Mouse (Mus musculus): ENCODE measurements around the gene Cacnb1. TPM values are rescaled to one million over a fixed set of nuclear protein-coding genes. Genes with fewer than 3 reads are reported as not detected.

Gene Cacnb1
- total and polyA plus RNA-seq, 2 experiments from 2014 or later: 51.0 to 83.4 TPM

GRCm38 (mm10) chr11:98059662-98060061 is 36.8 kb upstream of the Cacnb1 start:
- WGBS: 35% methylated on average over 7 of the region's 7 CpGs
- ATAC-seq (peak; percentile 22; the same call in 1 of the 2 replicates), DNase-seq (ENCODE audit: low spot score) (no peak)
- no peak for TF ChIP-seq CTCF (IDR thresholded peaks at IDR 0.05; ENCODE audit: low read depth)
- H3K4me2 ChIP-seq (ENCODE audit: low read depth, low read length): no peak overlapping the region
- peaks cover 8% of the 10 kb centered on the region for H3K4me1 ChIP-seq (ENCODE audit: insufficient read depth, low read length)
- no peak overlapping the region for H3K9ac ChIP-seq (replicated peaks; ENCODE audit: low read length)
- H3K4me3 ChIP-seq (ENCODE audit: low read length): no peak overlapping the region
- no peaks in the 10 kb centered on the region for H3K9me3 ChIP-seq (ENCODE audit: low read length)
- no peak overlapping the region for H3K27ac ChIP-seq
- no peaks in the 10 kb centered on the region for H3K36me3 ChIP-seq (ENCODE audit: insufficient read depth, low read length)
- no peaks in the 10 kb centered on the region for H3K27me3 ChIP-seq (ENCODE audit: insufficient read depth, low read length)

- H3K4me2 ChIP-seq (ENCODE audit: low read depth, low read length): no peak overlapping the region
- WGBS: 89% methylated on average over 5 of the region's 5 CpGs
- H3K27ac ChIP-seq: no peak overlapping the region
- no peak for TF ChIP-seq CTCF (IDR thresholded peaks at IDR 0.05; ENCODE audit: low read depth)
- H3K9me3 ChIP-seq (ENCODE audit: low read length): no peaks in the 10 kb centered on the region
- peak; percentile 53; the same call in 1 of the 2 replicates for ATAC-seq
- H3K4me1 ChIP-seq (ENCODE audit: insufficient read depth, low read length): peaks cover 8% of the 10 kb centered on the region
- DNase-seq (ENCODE audit: low spot score): no peak
- 0 out of 2 replicates have a peak, but pooled peaks cover under 1% of the 10 kb centered on the region for H3K27me3 ChIP-seq (ENCODE audit: insufficient read depth, low read length)
- H3K4me3 ChIP-seq (ENCODE audit: low read length): no peak overlapping the region
- H3K36me3 ChIP-seq (ENCODE audit: insufficient read depth, low read length): no peaks in the 10 kb centered on the region
- no peak overlapping the region for H3K9ac ChIP-seq (replicated peaks; ENCODE audit: low read length)
These were observed 35.2 kb upstream of the Cacnb1 start for GRCm38 (mm10) chr11:98057998-98058397.

GRCm38 (mm10) chr11:98057466-98057865 is 34.6 kb upstream of the Cacnb1 start:
- Histone ChIP-seq H3K4me2 (ENCODE audit: low read depth, low read length) (no peak overlapping the region), H3K4me1 (ENCODE audit: insufficient read depth, low read length) (peaks cover 8% of the 10 kb centered on the region), H3K36me3 (ENCODE audit: insufficient read depth, low read length) (no peaks in the 10 kb centered on the region), H3K4me3 (ENCODE audit: low read length) (no peak overlapping the region), H3K27ac (no peak overlapping the region), H3K27me3 (ENCODE audit: insufficient read depth, low read length) (0 out of 2 replicates have a peak, but pooled peaks cover 6% of the 10 kb centered on the region), H3K9me3 (ENCODE audit: low read length) (no peaks in the 10 kb centered on the region), H3K9ac (replicated peaks; ENCODE audit: low read length) (no peak overlapping the region)
- WGBS: 24% methylated on average over 9 of the region's 9 CpGs
- no peak for ATAC-seq
- peak; percentile 8; the same call in 1 of the 2 replicates for TF ChIP-seq CTCF (IDR thresholded peaks at IDR 0.05; ENCODE audit: low read depth)
- no peak for DNase-seq (ENCODE audit: low spot score)

- Histone ChIP-seq H3K4me1 (ENCODE audit: insufficient read depth, low read length) (peaks cover 6% of the 10 kb centered on the region; the same call in 1 of the 2 replicates), H3K4me3 (ENCODE audit: low read length) (peak within 1 kb of the TSS; percentile 42), H3K9me3 (ENCODE audit: low read length) (no peaks in the 10 kb centered on the region), H3K36me3 (ENCODE audit: insufficient read depth, low read length) (no peaks in the 10 kb centered on the region), H3K9ac (replicated peaks; ENCODE audit: low read length) (peak within 1 kb of the TSS; percentile 49), H3K27me3 (ENCODE audit: insufficient read depth, low read length) (peaks cover 12% of the 10 kb centered on the region; the same call in 1 of the 2 replicates), H3K27ac (no peak within 1 kb of the TSS; the same call in 1 of the 2 replicates), H3K4me2 (ENCODE audit: low read depth, low read length) (peak within 1 kb of the TSS; percentile 68)
- peak; percentile 83 for DNase-seq (ENCODE audit: low spot score)
- WGBS: 1% methylated on average over 44 of the region's 48 CpGs
- TF ChIP-seq CTCF (IDR thresholded peaks at IDR 0.05; ENCODE audit: low read depth): no peak
- ATAC-seq: peak; percentile 80
These were observed 30.4 kb upstream of the Cacnb1 start, which contains the start of gene Stac2 for GRCm38 (mm10) chr11:98052989-98053834. Stac2 (minus strand) TSS chr11:98053462.

- TF ChIP-seq CTCF (IDR thresholded peaks at IDR 0.05; ENCODE audit: low read depth): no peak
These were observed 29.5 kb upstream of the Cacnb1 start for GRCm38 (mm10) chr11:98052129-98052988.

GRCm38 (mm10) chr11:98051611-98052128 is 28.8 kb upstream of the Cacnb1 start:
- H3K4me3 ChIP-seq (ENCODE audit: low read length): peak overlapping the region; percentile 42
- H3K36me3 ChIP-seq (ENCODE audit: insufficient read depth, low read length): no peaks in the 10 kb centered on the region
- DNase-seq (ENCODE audit: low spot score): no peak
- peaks cover 12% of the 10 kb centered on the region; the same call in 1 of the 2 replicates for H3K27me3 ChIP-seq (ENCODE audit: insufficient read depth, low read length)
- no peak for ATAC-seq
- no peaks in the 10 kb centered on the region for H3K9me3 ChIP-seq (ENCODE audit: low read length)
- no peak overlapping the region for H3K27ac ChIP-seq
- peaks cover 6% of the 10 kb centered on the region; the same call in 1 of the 2 replicates for H3K4me1 ChIP-seq (ENCODE audit: insufficient read depth, low read length)
- H3K9ac ChIP-seq (replicated peaks; ENCODE audit: low read length): peak overlapping the region; percentile 49
- 7% methylated on average over 12 of the region's 12 CpGs for WGBS
- no peak for TF ChIP-seq CTCF (IDR thresholded peaks at IDR 0.05; ENCODE audit: low read depth)
- H3K4me2 ChIP-seq (ENCODE audit: low read depth, low read length): peak overlapping the region; percentile 68

More at GRCm38 (mm10) chr11:98052129-98052988, 29.5 kb upstream of the Cacnb1 start:
- Histone ChIP-seq H3K9me3 (ENCODE audit: low read length) (no peaks in the 10 kb centered on the region), H3K4me1 (ENCODE audit: insufficient read depth, low read length) (peaks cover 6% of the 10 kb centered on the region; the same call in 1 of the 2 replicates), H3K27me3 (ENCODE audit: insufficient read depth, low read length) (peaks cover 12% of the 10 kb centered on the region; the same call in 1 of the 2 replicates), H3K9ac (replicated peaks; ENCODE audit: low read length) (peak overlapping the region; percentile 49), H3K27ac (no peak overlapping the region; the same call in 1 of the 2 replicates), H3K4me2 (ENCODE audit: low read depth, low read length) (peak overlapping the region; percentile 68), H3K4me3 (ENCODE audit: low read length) (peak overlapping the region; percentile 42), H3K36me3 (ENCODE audit: insufficient read depth, low read length) (no peaks in the 10 kb centered on the region)
- WGBS: under 1% methylated on average over 83 of the region's 83 CpGs
- DNase-seq (ENCODE audit: low spot score): peak; percentile 44
- ATAC-seq: peak; percentile 24; the same call in 1 of the 2 replicates
